Mouse (Mus musculus) neural tube, embryonic 10.5 days (tissue): ENCODE data around the gene Hspa12b.
"Not testable (repeated sequence)": the region's sequence is repeated elsewhere in the genome, so short reads cannot be mapped to it uniquely, and the experiment has no call there.

Source experiments
- DNase-seq: peaks from one replicate; pipeline ENCODE4 v3.0.0-alpha.2; 2017; ENCODE audit warnings: low spot score; ENCODE audit errors: extremely low spot score

The Hspa12b gene

DNA sequence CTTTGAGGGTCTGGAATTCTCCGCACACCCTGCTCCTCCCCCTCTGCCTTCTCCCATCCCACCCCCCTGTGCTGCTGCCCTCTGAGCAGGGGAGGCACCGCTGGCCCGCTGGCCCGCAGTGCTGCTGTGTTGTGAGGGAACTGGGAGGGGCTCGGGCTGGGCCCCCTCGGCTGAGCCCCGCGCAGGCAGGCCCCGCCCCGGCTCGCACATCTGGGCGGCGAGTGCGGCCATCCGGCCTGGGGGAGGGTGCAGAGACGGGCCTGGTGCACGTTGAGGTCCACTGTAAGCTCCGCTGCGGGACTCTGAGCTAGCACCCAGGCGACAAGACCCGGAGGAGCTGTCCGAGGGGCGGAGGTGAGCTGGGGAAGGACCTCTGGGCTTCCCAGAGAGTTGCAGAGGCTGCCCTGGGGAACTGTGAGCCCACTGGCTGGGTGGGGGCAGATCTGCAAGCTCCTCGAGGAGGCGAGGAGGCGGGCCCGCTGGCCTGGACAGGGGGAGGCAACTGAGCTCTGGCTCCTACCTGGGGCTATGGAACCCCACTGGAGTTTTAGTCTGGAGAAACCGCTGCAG is at the start of gene Hspa12b:
Gene Hspa12b, plus strand, starts transcription at position 120 of the 570 bp plus-strand sequence.
- peak; percentile 83 for DNase-seq

DNA sequence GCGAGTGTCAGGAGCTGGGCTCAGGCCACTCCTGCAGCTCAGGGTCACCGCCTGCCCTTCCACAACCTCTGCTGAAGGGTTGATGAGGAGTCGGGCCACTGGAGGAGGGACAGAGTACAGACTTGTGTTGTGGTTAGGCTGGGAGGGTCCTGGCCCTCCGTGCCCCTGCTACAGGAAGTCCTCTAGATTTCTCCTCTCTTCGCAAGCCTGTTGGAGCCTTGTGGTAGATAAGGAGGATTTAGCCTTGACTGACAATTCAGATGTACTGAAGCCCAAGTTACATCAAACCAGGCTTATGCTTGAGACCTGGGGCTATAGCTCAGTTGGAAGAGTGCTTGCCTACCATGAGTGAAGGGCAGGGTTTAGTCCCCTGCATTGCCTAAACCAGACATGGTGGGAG is 46.6 kb upstream of the Hspa12b start:
- DNase-seq: no peak

DNA sequence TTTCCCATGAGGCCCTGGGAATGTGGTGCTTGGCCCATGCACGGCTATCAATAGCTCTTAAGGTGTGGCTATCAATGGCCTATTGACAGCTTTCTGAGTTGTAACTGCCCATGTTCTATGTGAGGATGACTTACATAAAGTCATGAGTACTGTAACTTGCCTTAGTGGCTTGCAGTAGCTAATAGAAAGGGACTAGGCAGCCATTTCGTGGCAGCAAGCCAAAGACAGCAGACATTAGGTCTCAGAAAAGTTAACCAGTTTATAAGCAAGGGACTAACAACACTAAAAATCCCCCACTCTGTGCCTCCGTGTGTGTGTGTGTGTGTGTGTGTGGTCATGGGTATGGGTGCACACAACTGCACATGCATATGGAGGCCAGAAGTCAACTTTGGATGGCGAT is 42.9 kb upstream of the Hspa12b start:
- DNase-seq: no peak

DNA sequence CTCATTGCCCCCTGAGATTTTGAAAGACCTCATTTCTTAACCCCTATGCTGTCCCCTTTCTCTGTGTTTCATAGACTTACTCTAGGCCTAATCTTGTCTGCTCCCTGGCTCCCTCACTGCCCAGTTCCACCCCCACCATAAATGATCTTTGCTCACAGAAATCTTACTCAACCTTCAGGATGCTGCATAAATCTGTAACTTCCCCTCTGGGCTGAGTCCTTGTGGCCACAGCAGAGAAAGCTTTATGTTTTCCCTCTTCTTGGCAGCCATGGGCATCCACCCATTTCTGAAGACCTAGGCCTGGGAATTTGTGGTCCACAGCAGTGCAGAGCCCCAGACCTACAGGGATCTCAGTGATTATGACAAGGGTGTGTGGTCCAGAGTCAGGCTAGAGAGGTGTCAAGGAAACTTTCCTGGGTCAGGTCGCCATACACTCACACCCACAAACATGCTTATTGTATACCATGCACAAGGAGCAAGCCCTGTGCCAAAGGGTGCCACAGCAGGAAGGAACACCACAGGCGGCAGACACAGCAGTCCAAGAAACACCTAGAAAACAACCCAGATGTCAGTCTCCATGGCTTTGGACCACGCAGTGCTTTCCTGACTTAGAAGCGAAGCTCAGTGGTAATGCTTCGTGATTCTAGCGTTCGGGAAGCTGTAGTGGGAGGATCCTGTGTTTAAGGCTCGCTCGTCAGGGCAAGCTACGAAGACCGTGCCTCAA is 40.3 kb upstream of the Hspa12b start, which contains the start of gene Siglec1:
Gene Siglec1, minus strand, starts transcription at position 99 of the 724 bp plus-strand sequence.
- DNase-seq: no peak

DNA sequence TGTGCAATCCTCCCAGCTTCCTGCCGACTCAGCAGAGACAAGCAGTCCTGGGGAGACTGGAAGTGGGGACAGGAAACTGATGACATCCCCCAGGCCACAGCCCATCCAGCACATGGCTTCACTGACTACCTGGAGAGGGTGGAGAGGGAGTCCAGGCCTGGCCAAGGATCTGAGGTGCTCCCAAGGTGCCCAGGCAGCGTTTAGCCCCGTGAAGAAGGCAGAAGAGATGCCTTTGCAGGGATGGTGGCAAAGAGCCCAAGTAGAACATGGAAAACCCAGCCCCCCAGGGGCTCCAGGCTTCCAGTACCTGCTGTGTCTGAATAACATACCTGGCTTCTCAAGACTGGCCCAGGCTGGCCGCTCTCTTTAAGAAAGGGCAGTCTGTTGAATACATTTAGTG is 38.5 kb upstream of the Hspa12b start:
- no peak for DNase-seq

DNA sequence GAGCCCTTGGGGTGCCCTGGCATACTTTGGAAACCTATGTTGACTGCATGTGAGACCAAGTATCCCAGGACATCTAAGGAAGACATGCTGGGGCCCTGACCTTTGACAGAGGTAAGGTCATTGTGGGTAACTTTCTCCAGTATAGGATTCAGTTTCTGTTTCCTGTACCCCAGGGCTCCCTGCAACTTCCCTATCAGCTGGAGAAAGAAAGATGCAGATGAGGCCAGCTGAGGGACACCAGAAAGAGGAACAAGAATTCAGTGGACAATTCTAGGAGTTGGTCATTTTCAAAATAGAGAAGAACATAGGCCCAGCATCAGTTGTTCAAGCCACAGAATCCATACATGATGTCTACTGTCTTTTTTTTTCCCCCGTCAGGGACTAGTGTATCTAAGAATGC is 37.4 kb upstream of the Hspa12b start:
- no peak for DNase-seq

DNA sequence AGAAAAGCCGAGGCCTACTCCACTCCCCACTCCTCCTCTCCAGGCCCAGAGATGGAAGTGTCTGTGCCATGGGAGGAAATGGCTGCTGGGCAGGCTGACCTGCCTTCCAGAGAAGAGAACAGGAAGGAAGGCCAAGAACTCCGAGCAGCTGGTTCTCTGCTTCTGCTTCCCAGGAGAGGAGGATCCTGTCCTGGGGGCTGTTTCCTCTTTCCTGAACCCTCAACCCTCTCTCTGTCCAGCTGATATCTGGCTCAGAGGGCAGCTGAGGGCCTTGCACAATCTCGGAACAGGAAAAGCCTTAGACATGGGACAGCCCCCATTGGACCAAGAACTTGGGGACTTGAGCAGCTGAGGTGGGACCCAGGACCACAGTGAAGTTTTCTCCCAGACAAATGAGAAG is 36.2 kb upstream of the Hspa12b start:
- DNase-seq: no peak

DNA sequence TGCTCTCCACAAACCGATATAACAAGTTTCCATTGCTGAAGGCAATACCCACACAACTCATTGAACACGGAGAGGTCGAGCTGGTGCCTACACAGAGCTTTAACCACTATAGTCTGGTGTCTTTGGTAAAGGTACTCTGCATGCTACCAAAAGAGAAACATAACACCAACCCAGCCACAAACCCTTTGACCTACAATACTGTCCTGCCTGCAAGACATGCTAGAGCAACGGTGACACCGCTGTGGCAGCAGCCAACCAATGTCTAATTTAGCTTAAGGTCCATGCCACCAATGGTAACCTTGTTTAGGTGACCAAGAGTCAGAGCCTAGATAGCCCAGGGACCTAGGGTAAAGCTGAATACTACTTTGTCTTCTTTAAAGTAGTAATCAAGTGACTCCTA is 33.5 kb upstream of the Hspa12b start:
- no peak for DNase-seq

DNA sequence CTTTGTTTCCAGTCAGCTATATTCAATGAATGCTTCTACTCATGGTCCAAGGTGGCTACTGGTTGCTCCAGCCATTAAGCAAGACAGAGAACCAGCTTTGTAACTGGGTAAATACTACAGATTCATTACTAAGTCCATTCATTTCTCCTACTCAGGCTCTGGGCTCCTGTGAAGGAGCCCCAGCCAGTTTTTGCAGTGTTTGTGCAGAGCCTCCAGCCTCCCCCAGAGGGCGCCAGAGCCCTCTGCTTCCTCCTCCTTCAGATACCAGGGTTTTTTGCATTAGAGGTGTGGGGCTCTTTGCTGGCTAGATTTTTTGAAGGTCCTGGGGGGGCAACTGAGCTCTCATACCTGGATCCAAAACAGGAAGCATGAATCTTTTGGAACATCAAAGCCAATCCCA is 32.3 kb upstream of the Hspa12b start:
- peak; percentile 80 for DNase-seq

DNA sequence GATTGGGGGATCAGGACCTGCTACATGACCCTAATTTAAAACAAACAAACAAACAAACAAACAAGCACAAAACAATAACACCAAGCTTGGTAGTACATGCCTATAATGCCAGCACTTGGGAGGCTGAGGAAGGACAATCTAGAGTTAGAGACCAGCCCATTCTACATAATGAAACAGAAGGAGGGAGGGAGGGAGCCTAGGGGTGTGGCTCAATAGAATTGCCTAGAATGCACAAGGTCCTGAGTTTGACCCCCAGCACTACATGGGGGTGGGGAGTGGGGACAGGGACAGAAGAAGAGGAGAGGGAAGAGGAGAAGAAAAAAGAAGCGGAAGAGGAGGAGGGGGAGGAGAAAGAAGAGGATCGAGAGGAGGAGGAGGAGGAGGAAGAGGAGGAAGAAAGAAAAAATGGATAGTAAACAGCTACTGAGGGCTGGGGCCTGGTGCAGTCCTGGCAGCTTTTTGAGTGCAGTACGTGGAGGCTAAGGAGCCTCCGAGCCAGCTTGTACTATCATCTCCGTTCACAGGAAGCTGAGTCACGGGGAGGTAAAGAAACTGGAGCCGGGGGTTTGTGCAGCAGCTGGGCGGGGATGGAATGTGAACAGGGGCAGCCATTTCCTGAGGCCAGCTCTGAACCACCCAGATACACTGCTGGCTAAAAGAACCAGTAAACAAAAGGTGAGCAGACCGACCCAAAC is 30.8 kb upstream of the Hspa12b start:
- DNase-seq: peak; percentile 52

DNA sequence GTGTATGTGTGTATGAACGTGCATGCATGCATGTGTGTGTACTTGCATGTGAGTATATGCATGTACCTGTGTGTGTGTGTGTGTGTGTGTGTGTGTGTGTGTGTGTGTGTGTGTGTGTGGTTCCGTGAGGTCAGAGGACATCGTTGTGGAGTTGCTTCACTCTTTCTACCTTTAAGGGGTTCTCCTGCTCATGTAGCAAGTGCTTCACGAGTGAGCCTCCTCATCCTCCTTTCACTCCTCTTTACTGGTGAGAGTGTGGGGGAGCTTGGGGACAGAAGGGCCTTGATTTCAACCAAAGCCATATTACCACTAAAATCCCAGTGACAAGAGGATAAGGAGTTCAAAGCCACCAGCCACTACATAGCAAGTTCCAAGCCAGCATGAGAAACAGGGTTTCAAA is 30.0 kb upstream of the Hspa12b start:
- no peak for DNase-seq

DNA sequence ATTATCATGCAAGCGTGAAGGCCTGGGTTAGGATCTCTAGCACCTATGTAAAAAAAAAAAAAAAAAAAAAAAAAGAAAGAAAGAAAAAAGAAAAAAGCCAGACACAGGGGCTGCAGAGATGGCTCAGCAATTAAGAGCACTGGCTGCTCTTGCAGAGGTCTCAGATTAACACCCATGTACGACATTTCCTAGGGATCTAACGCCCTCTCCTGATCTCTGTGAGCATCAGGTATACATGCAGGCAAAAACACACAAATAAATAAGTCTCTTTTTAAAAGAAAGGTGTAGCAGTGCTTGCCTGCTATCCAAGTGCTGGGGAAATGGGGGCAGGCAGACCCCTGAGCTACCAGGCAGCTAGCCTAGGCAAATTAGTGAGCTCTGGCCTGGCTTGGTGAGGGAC is 25.6 kb upstream of the Hspa12b start:
- DNase-seq: no peak

DNA sequence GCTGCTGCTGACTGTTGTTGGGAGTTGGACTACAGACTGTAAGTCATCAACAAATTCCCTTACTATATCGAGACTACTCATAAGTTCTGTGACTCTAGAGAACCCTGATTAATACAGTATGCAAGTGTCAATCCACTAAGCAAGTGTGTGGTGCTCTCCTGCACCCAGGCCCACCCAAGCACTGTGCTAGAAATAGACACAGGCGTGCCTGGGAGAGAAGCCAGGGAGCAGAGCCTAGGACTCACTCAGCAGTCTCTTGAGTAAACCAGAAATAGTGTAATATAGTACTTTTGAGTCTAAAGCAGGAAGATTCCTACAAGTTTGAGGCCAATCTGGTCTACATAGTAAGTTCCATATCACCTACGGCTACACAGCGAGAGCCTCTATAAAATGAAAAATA is 23.1 kb upstream of the Hspa12b start:
- no peak for DNase-seq

DNA sequence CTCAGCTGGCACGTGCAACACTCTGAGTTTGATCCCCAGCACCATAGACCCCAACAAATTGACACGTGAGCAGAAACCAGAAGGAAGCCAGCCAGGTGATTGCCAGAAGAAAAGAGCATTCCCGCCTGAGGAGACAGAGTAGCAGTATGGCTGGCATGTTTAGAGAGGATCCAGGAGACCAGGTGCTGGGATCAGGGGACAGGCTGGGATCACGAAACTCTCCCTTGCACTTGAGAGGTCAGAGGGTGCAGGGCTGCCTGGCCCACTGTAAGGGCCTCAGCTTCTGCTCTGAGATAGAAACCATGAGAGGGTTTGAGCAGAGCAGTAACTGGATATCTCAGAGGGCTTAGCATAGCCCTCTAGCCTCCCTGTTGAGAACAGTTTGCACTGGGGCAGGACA is 22.0 kb upstream of the Hspa12b start:
- not testable (repeated sequence) for DNase-seq

DNA sequence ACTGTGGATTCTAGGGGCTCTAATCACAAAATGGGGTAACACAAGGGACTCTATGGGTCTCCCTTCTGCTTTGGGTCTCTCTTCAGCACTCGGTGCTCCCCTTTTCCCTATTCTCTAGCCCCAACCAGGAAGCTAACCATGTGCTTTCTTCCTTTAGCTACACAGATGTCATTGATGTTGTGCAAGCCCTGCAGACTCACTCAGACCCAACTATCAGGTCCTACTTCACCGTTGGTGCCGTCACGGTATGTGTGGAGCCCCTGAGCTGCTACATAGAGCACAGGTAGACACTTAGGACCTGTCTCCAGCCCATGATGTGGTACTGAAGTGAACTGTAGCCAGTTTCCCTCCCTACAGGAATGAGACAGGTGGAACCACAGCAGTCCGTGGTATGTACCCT is 21.1 kb upstream of the Hspa12b start:
- DNase-seq: no peak

DNA sequence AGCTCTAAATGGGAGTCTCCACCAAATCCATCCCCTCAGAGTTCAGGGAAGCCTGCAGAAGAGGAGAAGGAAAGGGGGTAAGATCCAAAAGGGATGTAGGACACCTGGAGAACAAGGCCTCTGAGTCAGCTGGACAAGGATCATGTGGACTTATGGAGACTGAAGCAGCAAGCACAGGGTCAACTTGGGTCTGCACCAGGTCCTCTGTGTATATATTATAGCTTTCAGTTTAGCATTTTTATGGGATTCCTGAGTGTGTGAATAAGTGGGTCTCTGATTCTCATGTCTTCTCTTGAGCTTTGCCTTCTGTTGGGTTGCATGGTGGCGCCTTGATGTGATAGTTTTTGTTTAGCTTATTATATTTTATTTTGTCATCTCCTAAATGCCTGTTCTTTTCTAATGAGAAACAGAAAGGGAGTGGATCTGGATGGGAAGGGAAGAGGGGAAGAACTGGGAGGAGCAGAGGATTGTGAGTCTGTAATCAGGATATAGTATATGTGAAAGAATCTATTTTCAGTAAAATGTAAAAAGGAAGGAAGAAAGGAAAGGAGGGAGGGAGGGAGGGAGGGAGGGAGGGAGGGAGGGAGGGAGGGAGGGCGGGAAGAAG is 8.0 kb upstream of the Hspa12b start:
- no peak for DNase-seq

DNA sequence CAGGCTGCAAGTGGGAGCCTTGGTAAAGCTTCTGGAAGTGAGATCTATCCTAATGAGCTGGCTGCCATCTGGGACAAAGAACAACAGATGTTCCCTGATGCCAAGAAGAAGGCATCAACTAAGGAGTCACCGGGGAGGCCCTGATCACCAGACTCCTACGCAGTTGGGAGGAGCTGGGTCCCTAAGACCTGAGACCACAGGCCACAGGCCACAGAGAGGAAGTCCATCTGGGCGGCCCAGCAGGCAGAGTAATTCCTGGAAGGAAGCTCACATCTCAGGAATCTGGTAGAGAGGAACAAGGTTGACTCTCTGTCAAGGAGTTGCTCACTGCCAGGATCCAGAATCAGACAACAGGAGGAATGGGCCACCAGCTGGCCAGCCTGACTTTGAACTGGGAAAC is 2.9 kb upstream of the Hspa12b start:
- DNase-seq: peak; percentile 14

DNA sequence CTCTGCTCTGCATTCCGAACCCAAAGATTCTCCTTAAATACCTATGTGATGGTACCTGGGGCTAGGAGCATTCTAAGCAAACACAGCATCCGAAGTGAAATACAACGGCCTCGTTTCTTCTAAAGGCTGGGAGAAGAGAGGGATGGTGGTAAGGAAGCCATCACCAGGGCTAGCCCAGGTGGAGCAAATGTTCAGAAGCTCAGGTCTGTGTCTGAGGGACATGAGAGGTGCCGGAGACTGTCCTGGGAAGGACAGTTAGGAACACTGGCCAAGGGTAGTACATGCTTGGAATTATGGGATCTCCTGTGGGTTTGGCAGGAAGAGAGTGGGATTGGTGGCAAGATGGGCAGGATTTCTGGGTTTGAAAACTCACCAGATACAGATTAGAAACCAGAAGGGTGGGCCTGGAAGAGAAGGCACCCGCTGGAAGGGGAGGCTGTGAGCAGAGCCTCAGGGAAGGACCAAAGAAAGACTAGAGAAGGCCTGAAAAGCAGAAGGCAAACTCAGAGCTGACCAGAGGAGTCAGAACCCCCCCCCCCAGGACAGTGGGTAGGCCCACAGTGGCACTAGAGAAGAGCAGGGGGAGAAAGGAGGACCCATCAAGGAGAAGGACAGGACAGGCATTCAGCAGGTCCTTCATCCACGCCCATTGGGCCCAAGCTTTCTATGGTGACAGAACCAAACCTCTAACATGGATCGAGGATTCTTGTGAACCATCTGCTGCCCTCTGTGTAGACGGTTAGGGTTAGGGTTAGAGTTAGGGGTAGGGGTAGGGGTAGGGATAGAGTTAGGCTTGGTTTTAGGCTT is 1.7 kb upstream of the Hspa12b start:
- peak; percentile 13 for DNase-seq

DNA sequence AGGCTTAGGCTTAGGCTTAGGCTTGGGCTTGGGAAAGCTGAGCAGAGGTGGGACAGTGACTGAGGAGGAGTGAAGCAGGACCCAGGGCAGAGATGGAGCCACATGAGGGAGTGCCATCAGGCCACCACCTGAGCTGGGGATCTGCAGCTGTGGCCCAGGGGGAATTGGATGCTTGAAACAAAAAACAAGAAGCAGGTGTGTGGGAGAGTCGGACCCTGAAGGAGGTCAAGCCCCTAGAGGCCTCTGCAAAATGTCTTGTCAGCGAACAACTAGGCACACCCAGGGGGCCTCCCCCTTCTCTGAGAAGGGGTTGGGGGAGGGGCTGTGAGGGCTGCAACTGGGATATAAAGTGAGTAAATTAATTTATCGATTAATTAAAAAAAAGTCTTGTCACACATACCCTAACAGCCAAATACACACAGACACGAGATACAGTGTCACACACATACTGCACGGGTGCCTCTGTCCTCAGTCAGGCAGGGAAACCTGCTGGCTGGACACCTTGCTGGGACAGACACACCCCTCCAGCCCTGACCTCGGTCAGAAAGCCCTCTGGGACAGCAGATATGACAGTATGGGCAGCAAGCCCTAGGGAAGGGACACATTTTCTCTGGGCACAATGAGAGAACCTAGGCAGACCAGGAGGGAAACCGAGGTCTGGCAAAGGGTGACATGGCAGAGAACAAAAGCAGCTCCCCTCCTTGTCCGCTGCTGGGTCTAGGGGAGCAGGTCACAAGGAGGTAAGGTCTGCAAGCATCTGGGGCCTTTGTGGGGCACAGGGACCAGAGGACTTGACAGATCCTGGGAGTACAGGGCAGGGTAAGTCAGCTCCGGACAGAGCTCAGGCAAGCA is 890 bp upstream of the Hspa12b start:
- DNase-seq: peak; percentile 13

DNA sequence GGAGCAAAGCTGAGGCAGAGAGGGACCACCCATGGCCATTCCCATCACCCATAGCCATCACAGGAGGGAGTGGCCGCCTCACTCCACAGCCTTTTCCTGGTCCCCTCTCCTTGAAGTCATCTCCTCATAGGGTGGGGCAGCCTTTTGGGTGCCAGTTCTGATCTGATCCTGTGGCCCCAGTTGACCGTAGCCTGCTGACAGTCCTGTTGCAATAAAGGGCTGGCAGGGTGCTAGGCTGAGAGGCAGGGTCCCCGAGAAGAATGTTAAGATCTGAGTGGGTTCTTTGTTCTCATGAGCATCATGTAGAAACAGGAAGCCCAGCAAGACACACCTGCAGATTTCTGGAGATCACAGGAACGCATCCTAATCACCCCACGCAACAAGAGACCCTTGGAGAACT is 1.1 kb downstream of the Hspa12b start:
- peak; percentile 12 for DNase-seq
